Comparison of ENCODE assay signal across 11 mouse cellular contexts in the genomic region with DNA sequence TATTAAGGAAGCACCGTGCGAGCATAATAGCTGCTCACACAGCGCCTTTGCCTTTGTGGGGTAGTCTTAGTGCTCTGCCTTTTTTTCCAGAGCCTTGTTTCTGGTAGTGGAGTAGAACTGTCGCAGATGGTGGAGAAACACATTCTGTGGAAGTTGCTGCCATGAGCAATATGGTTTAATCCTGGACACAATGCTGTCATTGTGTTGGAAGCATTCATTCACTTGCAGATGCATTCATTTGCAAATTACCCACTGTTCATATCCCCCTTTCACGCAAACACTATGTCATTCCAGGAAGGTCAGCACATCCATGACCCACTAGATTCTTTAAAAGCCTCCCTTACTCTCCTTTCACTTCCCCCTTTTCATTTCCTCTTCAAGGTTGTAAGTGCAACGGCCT.
A peak's percentile ranks its signal among the peaks of the same experiment; 100 is the strongest.
DNase-seq lines count a peak whose midpoint lies in the region; ATAC-seq and TF ChIP-seq lines count a peak whose summit lies in the region.
"Had no signal": no experiment of that assay in that cellular context is flagged by ENCODE, and none has a peak within 500 bp of the region (broad histone marks: within the 10 kb centered on the region; RNA-seq: fewer than 3 reads in every experiment).

No protein-coding gene starts in this region.

- H3K4me3 ChIP-seq in ES-E14 (ENCODE audit: insufficient read depth in 1 of 2, low read depth in 1 of 2, low read length in 2 of 2, poor library complexity in 1 of 2, severe bottlenecking in 1 of 2), result no peak overlapping the region
- no peak overlapping the region for H3K4me3 ChIP-seq in midbrain, embryonic 12.5 days
- no peak overlapping the region for H3K4me3 ChIP-seq in lung, adult 2 months (replicated peaks; ENCODE audit: extremely low read depth, low read depth, low read length)

- H3K9me3 ChIP-seq in ES-E14 (ENCODE audit: control insufficient read depth, insufficient read depth, low read depth, low read length), result no peaks in the 10 kb centered on the region
- H3K9me3 ChIP-seq in midbrain, embryonic 12.5 days, result no peaks in the 10 kb centered on the region

- TF ChIP-seq CTCF in lung, adult 2 months (IDR thresholded peaks at IDR 0.05; ENCODE audit: insufficient read depth, low read length), result no peak

- WGBS in midbrain, embryonic 12.5 days, result 7% methylated on average over 6 of the region's 6 CpGs
- WGBS in lung, adult 2 months, result 61% methylated on average over 6 of the region's 6 CpGs

- no peak overlapping the region for H3K4me2 ChIP-seq in midbrain, embryonic 12.5 days (replicated peaks)

- H3K27me3 ChIP-seq in midbrain, embryonic 12.5 days, result peaks cover 9% of the 10 kb centered on the region; the same call in 1 of the 2 replicates

- no peak overlapping the region for H3K27ac ChIP-seq in ES-E14 (ENCODE audit: insufficient read depth, low read depth, low read length, poor library complexity, severe bottlenecking)
- H3K27ac ChIP-seq in midbrain, embryonic 12.5 days (replicated peaks), result peak overlapping the region; percentile 74

- peak; percentile 31 for DNase-seq in ES-E14 (ENCODE audit: low read depth, low spot score)
- peak; percentile 78 for DNase-seq in embryo, embryonic 11 days
- no peak for DNase-seq in adrenal gland, postnatal 10 days
- no peak for DNase-seq in frontal cortex, adult 2 months (ENCODE audit: extremely low spot score in 1 of 2, low spot score in 1 of 2)
- DNase-seq in thymus, postnatal 25 days, result no peak
- no peak for DNase-seq in lung, adult 2 months
- DNase-seq: adrenal gland, postnatal 36 days; kidney, adult 11 months; lung, postnatal 4 days had no signal

- H3K9ac ChIP-seq in ES-E14 (ENCODE audit: insufficient read depth, low read depth, low read length, poor library complexity, severe bottlenecking), result no peak overlapping the region
- no peak overlapping the region for H3K9ac ChIP-seq in midbrain, embryonic 12.5 days (replicated peaks)

- no peaks in the 10 kb centered on the region for H3K36me3 ChIP-seq in ES-E14 (ENCODE audit: control insufficient read depth, insufficient read depth, low read length, poor library complexity, severe bottlenecking)
- no peaks in the 10 kb centered on the region for H3K36me3 ChIP-seq in midbrain, embryonic 12.5 days

- ATAC-seq in hematopoietic stem cell, adult 5-6 weeks (replicated peaks in 1 of 2; ENCODE audit: insufficient read depth in 1 of 2, low FRiP score in 2 of 2, low TSS enrichment in 1 of 2, low read depth in 1 of 2, poor library complexity in 2 of 2, severe bottlenecking in 2 of 2), result peak; percentile 78
- ATAC-seq in midbrain, embryonic 12.5 days (ENCODE audit: low FRiP score, low read depth), result peak; percentile 98

- no peak for TF ChIP-seq POLR2A in lung, adult 2 months (IDR thresholded peaks at IDR 0.05; ENCODE audit: borderline replicate concordance, extremely low read depth, low read depth, low read length)

- in situ Hi-C loops in ES-E14 (cut with MboI; ENCODE audit: low sequenced_read_pairs in 2 of 2, unreplicated experiment in 2 of 2), result no loop called here

- no peaks in the 10 kb centered on the region for H3K4me1 ChIP-seq in ES-E14 (ENCODE audit: control insufficient read depth in 2 of 2, insufficient read depth in 2 of 2, low read length in 2 of 2, poor library complexity in 1 of 2)
- peaks cover 13% of the 10 kb centered on the region for H3K4me1 ChIP-seq in midbrain, embryonic 12.5 days
- H3K4me1 ChIP-seq in lung, adult 2 months (ENCODE audit: control insufficient read depth, insufficient read depth, low read length), result no peaks in the 10 kb centered on the region

TF ChIP-seq in ES-E14, 5 proteins besides CTCF, POLR2A, EP300 and RAD21:
- no peak for TF ChIP-seq ZNF384 (IDR thresholded peaks at IDR 0.05; ENCODE audit: low read depth, low read length)
- TF ChIP-seq ZC3H11A (IDR thresholded peaks at IDR 0.05; ENCODE audit: borderline replicate concordance, low read depth, low read length), result no peak
- TF ChIP-seq CHD2 (IDR thresholded peaks at IDR 0.05; ENCODE audit: low read depth, low read length), result no peak
- TF ChIP-seq MAFK (IDR thresholded peaks at IDR 0.05; ENCODE audit: insufficient read depth, low read depth, low read length), result no peak
- TF ChIP-seq HCFC1 (IDR thresholded peaks at IDR 0.05; ENCODE audit: borderline replicate concordance, insufficient read depth, low read length), result no peak

Comparison
In these comparisons a context has a peak if more than half of its experiments do, and no peak if none do; other contexts are left out.
1. DNase-seq: peak in ES-E14 (single experiment) and embryo, embryonic 11 days (single experiment); none in adrenal gland, postnatal 10 days (single experiment), frontal cortex, adult 2 months (0 of 2), thymus, postnatal 25 days (single experiment) and lung, adult 2 months (single experiment).